ENCODE assay signal across 10 mouse cellular contexts in genomic region chr2:167541324-167541723, GRCm38 (mm10). TPM values are rescaled to one million over a fixed set of nuclear protein-coding genes. Genes with fewer than 3 reads are reported as not detected.
DNase-seq lines count a peak whose midpoint lies in the region; ATAC-seq and TF ChIP-seq lines count a peak whose summit lies in the region.
"Had no signal": no experiment of that assay in that cellular context is flagged by ENCODE, and none has a peak within 500 bp of the region (broad histone marks: within the 10 kb centered on the region; RNA-seq: fewer than 3 reads in every experiment).

No protein-coding gene starts in this region.

- H3K4me1 ChIP-seq in heart, postnatal 0 days (ENCODE audit: control insufficient read depth, insufficient read depth) = peaks cover 17% of the 10 kb centered on the region
- H3K4me1 ChIP-seq in embryonic facial prominence, embryonic 13.5 days = peaks cover 54% of the 10 kb centered on the region
- H3K4me1 ChIP-seq in liver, embryonic 12.5 days = peaks cover 50% of the 10 kb centered on the region

- H3K9me3 ChIP-seq in heart, postnatal 0 days (replicated peaks; ENCODE audit: control insufficient read depth, low read length) = no peaks in the 10 kb centered on the region
- no peaks in the 10 kb centered on the region for H3K9me3 ChIP-seq in embryonic facial prominence, embryonic 13.5 days
- H3K9me3 ChIP-seq in liver, embryonic 12.5 days (replicated peaks) = no peaks in the 10 kb centered on the region
- H3K9me3 ChIP-seq: liver, embryonic 15.5 days had no signal

- 0 out of 2 replicates have a peak overlapping the region, but pooled peaks have one; percentile 23 for H3K9ac ChIP-seq in heart, postnatal 0 days (replicated peaks; ENCODE audit: low read depth, low read length)
- peak overlapping the region; percentile 93 for H3K9ac ChIP-seq in embryonic facial prominence, embryonic 13.5 days
- H3K9ac ChIP-seq in liver, embryonic 12.5 days = no peak overlapping the region
- H3K9ac ChIP-seq: liver, embryonic 15.5 days had no signal

- H3K27me3 ChIP-seq in heart, postnatal 0 days (ENCODE audit: control insufficient read depth, insufficient read depth, low read length) = peaks cover 18% of the 10 kb centered on the region
- peaks cover 13% of the 10 kb centered on the region for H3K27me3 ChIP-seq in embryonic facial prominence, embryonic 13.5 days
- H3K27me3 ChIP-seq in liver, embryonic 12.5 days (replicated peaks) = peaks cover 57% of the 10 kb centered on the region

- peak overlapping the region; percentile 55 for H3K27ac ChIP-seq in heart, postnatal 0 days (ENCODE audit: low read depth)
- peak overlapping the region; percentile 99 for H3K27ac ChIP-seq in embryonic facial prominence, embryonic 13.5 days
- H3K27ac ChIP-seq in liver, embryonic 12.5 days = no peak overlapping the region
- H3K27ac ChIP-seq: liver, embryonic 15.5 days had no signal

- TF ChIP-seq CTCF in heart, postnatal 0 days (IDR thresholded peaks at IDR 0.05; ENCODE audit: low read depth) = no peak

- peak overlapping the region; percentile 42; the same call in 1 of the 2 replicates for H3K4me3 ChIP-seq in heart, postnatal 0 days (ENCODE audit: low read depth, low read length)
- peak overlapping the region; percentile 82 for H3K4me3 ChIP-seq in embryonic facial prominence, embryonic 13.5 days
- 0 out of 2 replicates have a peak overlapping the region, but pooled peaks have one; percentile 2 for H3K4me3 ChIP-seq in liver, embryonic 12.5 days
- H3K4me3 ChIP-seq: liver, embryonic 15.5 days had no signal

- 0 out of 2 replicates have a peak, but pooled peaks cover 4% of the 10 kb centered on the region for H3K36me3 ChIP-seq in heart, postnatal 0 days (replicated peaks; ENCODE audit: control insufficient read depth, insufficient read depth, low read length)
- H3K36me3 ChIP-seq in embryonic facial prominence, embryonic 13.5 days = peaks cover 39% of the 10 kb centered on the region
- peaks cover 4% of the 10 kb centered on the region; the same call in 1 of the 2 replicates for H3K36me3 ChIP-seq in liver, embryonic 12.5 days
- H3K36me3 ChIP-seq: liver, embryonic 15.5 days had no signal

- ATAC-seq in heart, postnatal 0 days (ENCODE audit: insufficient read depth, low read depth) = no peak
- ATAC-seq in embryonic facial prominence, embryonic 13.5 days (ENCODE audit: insufficient number of reproducible peaks, insufficient read depth, low FRiP score, low TSS enrichment, low read depth) = no peak
- no peak for ATAC-seq in liver, embryonic 12.5 days

- WGBS in heart, postnatal 0 days = 54% methylated on average over 6 of the region's 6 CpGs
- 6% methylated on average over 6 of the region's 6 CpGs for WGBS in embryonic facial prominence, embryonic 13.5 days
- WGBS in liver, embryonic 12.5 days (ENCODE audit: insufficient replicate concordance) = 36% methylated on average over 6 of the region's 6 CpGs

- intact Hi-C loops in heart, postnatal 25 days (cut with DNase I) = no loop called here
- intact Hi-C loops in left cerebral cortex, postnatal 36 days (cut with DNase I) = no loop called here

- TF ChIP-seq EP300 in heart, postnatal 0 days (IDR thresholded peaks at IDR 0.05; ENCODE audit: low read depth) = no peak

- peak overlapping the region; percentile 57 for H3K4me2 ChIP-seq in heart, postnatal 0 days (ENCODE audit: low read depth, low read length)
- H3K4me2 ChIP-seq in embryonic facial prominence, embryonic 13.5 days = peak overlapping the region; percentile 89
- H3K4me2 ChIP-seq in liver, embryonic 12.5 days = peak overlapping the region; percentile 70; the same call in 1 of the 2 replicates

- no peak for DNase-seq in heart, postnatal 0 days (ENCODE audit: low spot score)
- DNase-seq in heart, postnatal 25 days (ENCODE audit: low spot score) = no peak
- peak; percentile 57 for DNase-seq in NIH3T3 (ENCODE audit: low read depth)
- DNase-seq in right cerebral cortex, postnatal 25 days = no peak
- no peak for DNase-seq in left cerebral cortex, postnatal 36 days (ENCODE audit: low spot score in 2 of 2)
- DNase-seq in adrenal gland, postnatal 10 days = no peak
- DNase-seq: gastrocnemius, postnatal 25 days had no signal

RNA-seq across cellular contexts. Expression of gene Snai1, which starts 3.3 kb away (rescaled TPM):
- total RNA-seq in heart, postnatal 0 days (2014; rRNA removed; ENCODE audit: low replicate concordance) = 1.5 TPM in 1 of 2 replicates, not detected in the other
- polyA plus RNA-seq in heart, postnatal 0 days (2015; fragmentation: Nextera tagmentation; extraction: Ambion mirVana) = 6.0 and 7.0 TPM in 2 replicates
- total RNA-seq in heart, postnatal 25 days (2021) = 1 to 10 TPM; 2.0 to 2.8 TPM
- polyA plus RNA-seq in embryonic facial prominence, embryonic 13.5 days (2015; fragmentation: Nextera tagmentation; extraction: Ambion mirVana) = 113 and 129 TPM in 2 replicates
- 4.9 and 5.0 TPM in 2 replicates for polyA plus RNA-seq in liver, embryonic 12.5 days (2016; fragmentation: Nextera tagmentation; extraction: Ambion mirVana)
- total RNA-seq in left cerebral cortex, postnatal 36 days (2021) = under 1 TPM; 0.52 to 0.88 TPM
- total RNA-seq in adrenal gland, postnatal 10 days (2021) = 1 to 10 TPM; 6.2 to 8.5 TPM

RNA-seq across cellular contexts. Expression of gene Spata2, which starts 48.6 kb away (rescaled TPM):
- total RNA-seq in heart, postnatal 0 days (2014; rRNA removed; ENCODE audit: low replicate concordance) = 17.2 and 17.6 TPM in 2 replicates
- polyA plus RNA-seq in heart, postnatal 0 days (2015; fragmentation: Nextera tagmentation; extraction: Ambion mirVana) = 9.1 and 12.2 TPM in 2 replicates
- 10 to 100 TPM; 15.1 to 17.8 TPM for total RNA-seq in heart, postnatal 25 days (2021)
- polyA plus RNA-seq in embryonic facial prominence, embryonic 13.5 days (2015; fragmentation: Nextera tagmentation; extraction: Ambion mirVana) = 15.4 TPM in 2 replicates
- polyA plus RNA-seq in liver, embryonic 12.5 days (2016; fragmentation: Nextera tagmentation; extraction: Ambion mirVana) = 11.0 TPM in 2 replicates
- 10 to 100 TPM; 73.6 to 79.8 TPM for total RNA-seq in left cerebral cortex, postnatal 36 days (2021)
- total RNA-seq in adrenal gland, postnatal 10 days (2021) = 10 to 100 TPM; 26.5 to 28.9 TPM

RNA-seq across cellular contexts. Expression of gene Rnf114, which starts 48.9 kb away (rescaled TPM):
- total RNA-seq in heart, postnatal 0 days (2014; rRNA removed; ENCODE audit: low replicate concordance) = 90.0 and 102 TPM in 2 replicates
- 63.6 and 73.9 TPM in 2 replicates for polyA plus RNA-seq in heart, postnatal 0 days (2015; fragmentation: Nextera tagmentation; extraction: Ambion mirVana)
- 10 to 100 TPM; 57.2 to 61.3 TPM for total RNA-seq in heart, postnatal 25 days (2021)
- 88.4 and 91.9 TPM in 2 replicates for polyA plus RNA-seq in embryonic facial prominence, embryonic 13.5 days (2015; fragmentation: Nextera tagmentation; extraction: Ambion mirVana)
- 37.6 and 37.9 TPM in 2 replicates for polyA plus RNA-seq in liver, embryonic 12.5 days (2016; fragmentation: Nextera tagmentation; extraction: Ambion mirVana)
- 10 to 100 TPM; 55.1 to 60.7 TPM for total RNA-seq in left cerebral cortex, postnatal 36 days (2021)
- 10 to 100 TPM; 51.0 to 55.9 TPM for total RNA-seq in adrenal gland, postnatal 10 days (2021)

Comparison
In these comparisons a context has a peak if more than half of its experiments do, and no peak if none do; other contexts are left out.
1. H3K4me3 ChIP-seq: peak in every context shown above with its lines; median percentile 82 in embryonic facial prominence, embryonic 13.5 days; 42 in heart, postnatal 0 days; 2 in liver, embryonic 12.5 days.